Mouse (Mus musculus) embryonic facial prominence, embryonic 15.5 days (tissue): ENCODE data around the gene Gm49320. TPM values are rescaled to one million over a fixed set of nuclear protein-coding genes. Genes with fewer than 3 reads are reported as not detected.
"Not testable (repeated sequence)": the region's sequence is repeated elsewhere in the genome, so short reads cannot be mapped to it uniquely, and the experiment has no call there.

ENCODE experiments used
- ATAC-seq: fragments of 200-750 bp; cut with Nextera tagmentation; 2 replicates; pipeline ENCODE4 v1.8.0; 2017; ENCODE audit warnings: low read depth, moderate TSS enrichment; ENCODE audit not compliant: insufficient number of reproducible peaks, low FRiP score, low TSS enrichment
- H3K27ac ChIP-seq: fragments of 300-500 bp; sonication (generic); replicated peaks from 2 replicates; pipeline ENCODE4 v1.5.1; 2015; ENCODE audit warnings: mild to moderate bottlenecking, inconsistent platforms
- H3K27me3 ChIP-seq: fragments of 300-500 bp; sonication (generic); 2 replicates; pipeline ENCODE4 v1.6.1; 2015; ENCODE audit warnings: inconsistent platforms
- H3K36me3 ChIP-seq: fragments of 300-500 bp; sonication (generic); 2 replicates; pipeline ENCODE4 v1.6.1; 2015; ENCODE audit warnings: mild to moderate bottlenecking, inconsistent platforms
- H3K4me1 ChIP-seq: fragments of 300-500 bp; sonication (generic); 2 replicates; pipeline ENCODE4 v1.6.1; 2015; ENCODE audit warnings: inconsistent platforms
- H3K4me2 ChIP-seq: fragments of 300-500 bp; sonication (generic); replicated peaks from 2 replicates; pipeline ENCODE4 v1.6.1; 2015; ENCODE audit warnings: mild to moderate bottlenecking, inconsistent platforms
- H3K4me3 ChIP-seq: fragments of 300-500 bp; sonication (generic); replicated peaks from 2 replicates; pipeline ENCODE4 v1.5.1; 2015; ENCODE audit warnings: mild to moderate bottlenecking, inconsistent platforms
- H3K9ac ChIP-seq: fragments of 300-500 bp; sonication (generic); 2 replicates; pipeline ENCODE4 v1.6.1; 2015; ENCODE audit warnings: inconsistent platforms
- H3K9me3 ChIP-seq: fragments of 300-500 bp; sonication (generic); replicated peaks from 2 replicates; pipeline ENCODE4 v1.6.1; 2016; ENCODE audit warnings: inconsistent platforms
- WGBS: fragments of 180-500 bp; shearing (Covaris S2); methylation state at CpG from one replicate; pipeline ENCODE4 v1.1.7; 2015; 5-methylcytosine and 5-hydroxymethylcytosine counted together
- polyA plus RNA-seq: library from polyadenylated mRNA; unstranded; fragments of >200 nt; fragmentation: Nextera tagmentation; extraction: Ambion mirVana; gene quantifications from 2 replicates; pipeline ENCODE4 v1.2.1, GENCODE M21; 2015

Gm49320 gene
- polyA plus RNA-seq, 1 experiment from 2014 or later: 1.4 TPM

GRCm38 (mm10) chr8:4250306-4250970 lies 11.8 kb downstream of the Gm49320 start:
- peaks cover 40% of the 10 kb centered on the region for H3K36me3 ChIP-seq
- no peak overlapping the region for H3K27ac ChIP-seq
- H3K4me2 ChIP-seq: no peak overlapping the region
- 0 out of 2 replicates have a peak, but pooled peaks have one; percentile 5 for ATAC-seq
- peaks cover 29% of the 10 kb centered on the region for H3K4me1 ChIP-seq
- H3K4me3 ChIP-seq: no peak overlapping the region
- WGBS: 36% methylated on average over 26 of the region's 26 CpGs
- H3K9ac ChIP-seq: no peak overlapping the region
- H3K27me3 ChIP-seq: no peaks in the 10 kb centered on the region
- no peaks in the 10 kb centered on the region for H3K9me3 ChIP-seq

- H3K4me3 ChIP-seq: peak overlapping the region; percentile 100
- no peaks in the 10 kb centered on the region for H3K9me3 ChIP-seq
- peak overlapping the region; percentile 93 for H3K27ac ChIP-seq
- H3K4me1 ChIP-seq: peaks cover 35% of the 10 kb centered on the region
- H3K36me3 ChIP-seq: peaks cover 35% of the 10 kb centered on the region
- no peak for ATAC-seq
- H3K4me2 ChIP-seq: peak overlapping the region; percentile 78
- H3K9ac ChIP-seq: peak overlapping the region; percentile 99; the same call in 1 of the 2 replicates
- 38% methylated on average over 8 of the region's 8 CpGs for WGBS
- no peaks in the 10 kb centered on the region for H3K27me3 ChIP-seq
Measured at GRCm38 (mm10) chr8:4252116-4252760, 13.6 kb downstream of the Gm49320 start.

- under 1% methylated on average over 69 of the region's 69 CpGs for WGBS
Measured at GRCm38 (mm10) chr8:4252934-4253841, 14.5 kb downstream of the Gm49320 start, which contains the start of gene Snapc2. TSS of gene Snapc2 (plus strand) at chr8:4253080.

GRCm38 (mm10) chr8:4254001-4254400 lies 15.3 kb downstream of the Gm49320 start:
- H3K4me2 ChIP-seq: peak overlapping the region; percentile 78
- no peaks in the 10 kb centered on the region for H3K9me3 ChIP-seq
- WGBS: 68% methylated on average over 6 of the region's 6 CpGs
- H3K4me3 ChIP-seq: peak overlapping the region; percentile 100
- peak overlapping the region; percentile 93; the same call in 1 of the 2 replicates for H3K27ac ChIP-seq
- H3K9ac ChIP-seq: peak overlapping the region; percentile 99; the same call in 1 of the 2 replicates
- H3K27me3 ChIP-seq: no peaks in the 10 kb centered on the region
- H3K4me1 ChIP-seq: peaks cover 45% of the 10 kb centered on the region
- ATAC-seq: no peak
- peaks cover 23% of the 10 kb centered on the region for H3K36me3 ChIP-seq

More at GRCm38 (mm10) chr8:4252934-4253841, 14.5 kb downstream of the Gm49320 start, which contains the start of gene Snapc2:
- Histone ChIP-seq H3K27ac (peak within 1 kb of the TSS; percentile 93), H3K4me2 (peak within 1 kb of the TSS; percentile 78), H3K36me3 (peaks cover 25% of the 10 kb centered on the region), H3K9me3 (no peaks in the 10 kb centered on the region), H3K4me3 (peak within 1 kb of the TSS; percentile 100), H3K9ac (peak within 1 kb of the TSS; percentile 99), H3K4me1 (peaks cover 45% of the 10 kb centered on the region), H3K27me3 (no peaks in the 10 kb centered on the region)
- ATAC-seq: peak; percentile 91

GRCm38 (mm10) chr8:4255471-4255870 lies 16.8 kb downstream of the Gm49320 start:
- H3K4me3 ChIP-seq, H3K27ac ChIP-seq, H3K9me3 ChIP-seq, H3K9ac ChIP-seq, H3K4me2 ChIP-seq, ATAC-seq, H3K27me3 ChIP-seq: not testable (repeated sequence)
- Histone ChIP-seq H3K36me3 (peaks cover 30% of the 10 kb centered on the region), H3K4me1 (peaks cover 44% of the 10 kb centered on the region)
- 87% methylated on average over 7 of the region's 7 CpGs for WGBS

GRCm38 (mm10) chr8:4256911-4257310 lies 18.2 kb downstream of the Gm49320 start:
- H3K9me3 ChIP-seq: no peaks in the 10 kb centered on the region
- H3K36me3 ChIP-seq: peaks cover 44% of the 10 kb centered on the region
- 0 out of 2 replicates have a peak overlapping the region, but pooled peaks have one; percentile 87 for H3K4me2 ChIP-seq
- peaks cover 40% of the 10 kb centered on the region for H3K4me1 ChIP-seq
- 0 out of 2 replicates have a peak overlapping the region, but pooled peaks have one; percentile 1 for H3K27ac ChIP-seq
- H3K4me3 ChIP-seq: no peak overlapping the region
- no peak overlapping the region for H3K9ac ChIP-seq
- WGBS: 36% methylated on average over 4 of the region's 4 CpGs
- no peak for ATAC-seq
- no peaks in the 10 kb centered on the region for H3K27me3 ChIP-seq

- Histone ChIP-seq H3K9ac (no peak overlapping the region), H3K4me3 (peak overlapping the region; percentile 74), H3K27me3 (no peaks in the 10 kb centered on the region), H3K4me2 (peak overlapping the region; percentile 87; the same call in 1 of the 2 replicates), H3K4me1 (peaks cover 39% of the 10 kb centered on the region), H3K36me3 (peaks cover 48% of the 10 kb centered on the region), H3K9me3 (no peaks in the 10 kb centered on the region), H3K27ac (0 out of 2 replicates have a peak overlapping the region, but pooled peaks have one; percentile 1)
- WGBS: 62% methylated on average over 4 of the region's 4 CpGs
- ATAC-seq: no peak
Measured at GRCm38 (mm10) chr8:4257350-4257749, 18.7 kb downstream of the Gm49320 start.

GRCm38 (mm10) chr8:4258233-4258632 lies 19.6 kb downstream of the Gm49320 start:
- Histone ChIP-seq H3K4me2 (peak overlapping the region; percentile 87), H3K27me3 (no peaks in the 10 kb centered on the region), H3K27ac (peak overlapping the region; percentile 83), H3K4me1 (peaks cover 36% of the 10 kb centered on the region), H3K4me3 (peak overlapping the region; percentile 74), H3K9me3 (no peaks in the 10 kb centered on the region), H3K36me3 (peaks cover 57% of the 10 kb centered on the region), H3K9ac (peak overlapping the region; percentile 57)
- peak; percentile 59 for ATAC-seq
- 3% methylated on average over 35 of the region's 35 CpGs for WGBS

GRCm38 (mm10) chr8:4258678-4259077 lies 20.0 kb downstream of the Gm49320 start:
- Histone ChIP-seq H3K36me3 (peaks cover 62% of the 10 kb centered on the region), H3K9ac (peak overlapping the region; percentile 57), H3K4me1 (peaks cover 33% of the 10 kb centered on the region), H3K9me3 (no peaks in the 10 kb centered on the region), H3K27me3 (no peaks in the 10 kb centered on the region), H3K4me2 (peak overlapping the region; percentile 87), H3K4me3 (peak overlapping the region; percentile 74), H3K27ac (peak overlapping the region; percentile 83)
- peak; percentile 79 for ATAC-seq
- under 1% methylated on average over 32 of the region's 32 CpGs for WGBS

- H3K4me2 ChIP-seq: peak within 1 kb of the TSS; percentile 87
- peaks cover 66% of the 10 kb centered on the region for H3K36me3 ChIP-seq
- peak; percentile 93 for ATAC-seq
- 4% methylated on average over 28 of the region's 33 CpGs for WGBS
- no peaks in the 10 kb centered on the region for H3K27me3 ChIP-seq
- peaks cover 28% of the 10 kb centered on the region for H3K4me1 ChIP-seq
- peak within 1 kb of the TSS; percentile 83 for H3K27ac ChIP-seq
- peak within 1 kb of the TSS; percentile 74 for H3K4me3 ChIP-seq
- H3K9ac ChIP-seq: peak within 1 kb of the TSS; percentile 57
- no peaks in the 10 kb centered on the region for H3K9me3 ChIP-seq
Measured at GRCm38 (mm10) chr8:4259125-4259804, 20.6 kb downstream of the Gm49320 start, which contains the start of gene Ctxn1. TSS of gene Ctxn1 (minus strand) at chr8:4259274.
